Mouse (Mus musculus) kidney, adult 2 months (tissue): ENCODE measurements around the gene Pa2g4.

ENCODE experiments used
- CTCF ChIP-seq: fragments of 200-500 bp; conservative IDR thresholded peaks from 2 replicates; pipeline ENCODE4 v1.5.1; 2011; ENCODE audit warnings: low read depth, mild to moderate bottlenecking, control low read depth, low read length, moderate library complexity, mixed read lengths; ENCODE audit not compliant: insufficient read depth, insufficient read length
- POLR2A ChIP-seq: fragments of 200-500 bp; IDR thresholded peaks from one replicate; pipeline ENCODE4 v1.6.1; 2011; ENCODE audit warnings: low read depth, low read length, control low read depth

DNA sequence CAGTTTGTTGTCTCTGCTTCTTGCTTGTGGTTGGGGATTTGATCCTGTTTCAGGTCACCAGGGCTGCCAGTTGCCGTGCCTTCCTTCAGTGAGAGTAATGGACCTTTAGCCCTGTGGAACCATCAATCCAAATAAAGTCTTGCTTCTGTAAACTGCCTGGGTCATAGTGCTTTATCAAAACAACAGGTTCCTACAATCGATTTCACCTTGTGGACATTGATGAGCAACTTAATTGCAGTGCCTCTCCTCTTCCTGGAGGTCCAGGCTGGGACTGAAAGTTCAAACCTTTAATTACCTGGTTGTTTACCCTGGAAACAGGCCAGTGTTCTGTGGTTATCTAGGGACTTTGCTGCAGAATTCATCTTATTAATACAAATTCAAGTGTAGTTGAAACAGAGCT is 32.7 kb upstream of the Pa2g4 start:
- TF ChIP-seq CTCF (no peak), POLR2A (no peak)
